Mouse (Mus musculus) embryonic fibroblast, embryonic 13.5 days (primary cell): ENCODE measurements around the gene Arhgap20.

Experiments
- CTCF ChIP-seq: IDR thresholded peaks from 2 replicates; pipeline ENCODE4 v1.5.1; 2011; ENCODE audit warnings: mild to moderate bottlenecking, control low read depth, low read length, moderate library complexity, borderline replicate concordance; ENCODE audit not compliant: insufficient read depth
- POLR2A ChIP-seq: IDR thresholded peaks from 2 replicates; pipeline ENCODE4 v1.6.1; 2011; ENCODE audit warnings: low read depth, mild to moderate bottlenecking, control low read depth, low read length, moderate library complexity

DNA sequence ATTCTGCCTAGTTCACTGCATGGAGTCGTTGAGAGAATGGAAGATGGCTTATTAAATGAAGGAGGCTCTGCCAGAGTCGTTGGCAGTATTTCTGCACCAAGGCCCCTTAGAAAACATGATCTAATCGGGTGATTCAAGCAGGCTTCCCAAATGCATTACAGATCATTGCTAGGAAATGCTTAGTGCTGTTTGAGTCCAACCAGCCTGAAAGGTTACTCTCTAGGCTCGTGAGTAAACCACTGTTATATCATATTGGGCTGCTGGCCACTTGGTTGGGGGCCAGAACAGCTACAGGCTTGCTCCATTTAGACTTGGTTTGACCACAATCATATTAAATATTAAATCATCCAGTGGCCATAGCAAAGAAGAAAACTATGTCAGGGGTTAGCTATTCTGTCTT is 118.2 kb downstream of the Arhgap20 start:
- TF ChIP-seq CTCF = no peak
- no peak for TF ChIP-seq POLR2A
